Mouse (Mus musculus) G1E (cell line): ENCODE data around the gene Mief2. TPM values are rescaled to one million over a fixed set of nuclear protein-coding genes. Genes with fewer than 3 reads are reported as not detected.

Source experiments
- ATAC-seq: 2 replicates; pipeline ENCODE4 v1.8.0; 2016; ENCODE audit warnings: mild to moderate bottlenecking; ENCODE audit not compliant: insufficient number of reproducible peaks, poor library complexity, low FRiP score, severe bottlenecking; ENCODE audit errors: extremely low read depth
- DNase-seq: peaks from one replicate; pipeline ENCODE4 v3.0.0; 2012; ENCODE audit warnings: low spot score
- H3K27me3 ChIP-seq: 2 replicates; pipeline ENCODE4 v1.6.1; 2012; ENCODE audit warnings: mild to moderate bottlenecking, low read length, inconsistent platforms; ENCODE audit not compliant: insufficient read depth
- H3K36me3 ChIP-seq: replicated peaks from 2 replicates; pipeline ENCODE3; 2012; ENCODE audit warnings: mild to moderate bottlenecking, inconsistent platforms
- H3K4me1 ChIP-seq: 2 replicates; pipeline ENCODE4 v1.6.1; 2012; ENCODE audit warnings: low read depth, low read length, inconsistent platforms, mixed read lengths; ENCODE audit not compliant: insufficient read depth
- H3K4me3 ChIP-seq: 2 replicates; pipeline ENCODE4 v1.5.1; 2012; ENCODE audit warnings: low read depth, mild to moderate bottlenecking, inconsistent platforms, low read length, moderate library complexity, mixed read lengths
- H3K9me3 ChIP-seq: replicated peaks from 2 replicates; pipeline ENCODE4 v1.6.1; 2012; ENCODE audit warnings: inconsistent platforms
- CTCF ChIP-seq: IDR thresholded peaks from 2 replicates; pipeline ENCODE4 v1.5.1; 2012; ENCODE audit warnings: low read depth, low read length, inconsistent platforms, mixed read lengths
- GATA1 ChIP-seq: IDR thresholded peaks from 2 replicates; pipeline ENCODE4 v1.6.1; 2012; ENCODE audit warnings: borderline replicate concordance, low read length, inconsistent platforms, mixed read lengths
- GATA2 ChIP-seq: IDR thresholded peaks from 2 replicates; pipeline ENCODE4 v1.6.1; 2012; ENCODE audit warnings: low read depth, low read length, inconsistent platforms, borderline replicate concordance
- POLR2AphosphoS5 ChIP-seq: IDR thresholded peaks from 2 replicates; pipeline ENCODE4 v1.6.1; 2012; ENCODE audit warnings: low read depth, low read length, inconsistent platforms; ENCODE audit not compliant: insufficient replicate concordance
- TAL1 ChIP-seq: conservative IDR thresholded peaks from 2 replicates; pipeline ENCODE4 v1.6.1; 2012; ENCODE audit warnings: low read depth, low read length, inconsistent platforms, mixed read lengths
- polyA plus RNA-seq: library from polyadenylated mRNA; stranded (reverse); fragments of >175 nt; gene quantifications from 2 replicates; pipeline ENCODE4 v1.2.3, GENCODE M21; 2012
- total RNA-seq, 2 experiments: library from RNA; stranded (forward) in 1 of 2; stranded (reverse) in 1 of 2; fragments of 200-1000 nt in 1 of 2; fragments of >200 nt in 1 of 2; fragmentation: Nextera tagmentation in 1 of 2; gene quantifications; 2 replicates each; pipeline ENCODE4 v1.2.3; 2014 to 2017

Gene Mief2
- total and polyA plus RNA-seq, 3 experiments, result 3.4 to 16.0 (median 7.8) TPM

DNA sequence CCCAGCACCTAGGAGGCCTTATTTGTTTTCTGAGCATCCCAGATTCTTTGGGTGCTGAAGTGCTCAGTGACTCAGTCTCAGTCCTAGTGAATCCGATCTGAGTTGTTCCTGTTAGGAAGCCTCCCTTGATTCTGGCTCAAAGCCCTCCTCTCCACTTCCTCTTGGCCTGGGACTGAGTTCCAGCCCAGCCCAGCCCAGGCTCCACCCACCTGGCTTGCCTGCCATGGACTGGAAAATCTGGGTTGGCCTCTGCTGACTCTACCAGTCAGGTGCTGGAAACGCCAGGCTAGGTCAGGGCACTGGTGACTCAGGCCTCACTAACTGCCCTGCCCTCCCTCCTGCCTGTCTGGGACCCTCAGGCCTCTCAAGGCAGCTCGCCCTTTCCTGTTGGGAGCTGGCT, 20.5 kb upstream of the Mief2 start:
- Histone ChIP-seq H3K27me3 (no peaks in the 10 kb centered on the region), H3K36me3 (peaks cover 100% of the 10 kb centered on the region), H3K4me3 (no peak overlapping the region), H3K9me3 (no peaks in the 10 kb centered on the region), H3K4me1 (peaks cover 20% of the 10 kb centered on the region)
- TF ChIP-seq TAL1, result no peak
- TF ChIP-seq GATA1, result no peak
- no peak for TF ChIP-seq CTCF
- no peak for TF ChIP-seq GATA2
- TF ChIP-seq POLR2AphosphoS5, result no peak
- ATAC-seq (no peak), DNase-seq (no peak)

DNA sequence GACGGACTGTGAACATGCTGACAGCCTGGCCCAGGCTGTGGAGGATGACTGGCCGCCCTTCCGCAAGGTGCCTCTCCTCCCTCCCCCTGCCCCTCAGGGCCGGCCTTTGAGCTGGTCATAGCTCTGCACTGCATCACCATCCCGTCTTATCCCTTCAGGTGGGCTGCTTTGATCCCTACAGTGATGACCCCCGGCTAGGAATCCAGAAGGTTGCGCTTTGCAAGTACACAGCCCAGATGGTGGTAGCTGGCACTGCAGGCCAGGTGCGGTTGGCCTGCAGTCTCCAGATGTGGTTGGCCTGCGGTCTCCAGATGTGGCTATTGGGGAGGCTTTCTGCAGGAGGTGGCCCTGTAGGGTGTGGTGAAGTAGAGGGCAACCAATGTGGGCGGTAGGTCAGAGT, 19.6 kb upstream of the Mief2 start:
- H3K27me3 ChIP-seq, result no peaks in the 10 kb centered on the region
- H3K4me1 ChIP-seq, result peaks cover 10% of the 10 kb centered on the region
- ATAC-seq (no peak), DNase-seq (no peak)
- no peak overlapping the region for H3K4me3 ChIP-seq
- H3K36me3 ChIP-seq, result peaks cover 100% of the 10 kb centered on the region
- TF ChIP-seq TAL1 (no peak), POLR2AphosphoS5 (no peak), GATA2 (no peak), CTCF (no peak)
- no peaks in the 10 kb centered on the region for H3K9me3 ChIP-seq

DNA sequence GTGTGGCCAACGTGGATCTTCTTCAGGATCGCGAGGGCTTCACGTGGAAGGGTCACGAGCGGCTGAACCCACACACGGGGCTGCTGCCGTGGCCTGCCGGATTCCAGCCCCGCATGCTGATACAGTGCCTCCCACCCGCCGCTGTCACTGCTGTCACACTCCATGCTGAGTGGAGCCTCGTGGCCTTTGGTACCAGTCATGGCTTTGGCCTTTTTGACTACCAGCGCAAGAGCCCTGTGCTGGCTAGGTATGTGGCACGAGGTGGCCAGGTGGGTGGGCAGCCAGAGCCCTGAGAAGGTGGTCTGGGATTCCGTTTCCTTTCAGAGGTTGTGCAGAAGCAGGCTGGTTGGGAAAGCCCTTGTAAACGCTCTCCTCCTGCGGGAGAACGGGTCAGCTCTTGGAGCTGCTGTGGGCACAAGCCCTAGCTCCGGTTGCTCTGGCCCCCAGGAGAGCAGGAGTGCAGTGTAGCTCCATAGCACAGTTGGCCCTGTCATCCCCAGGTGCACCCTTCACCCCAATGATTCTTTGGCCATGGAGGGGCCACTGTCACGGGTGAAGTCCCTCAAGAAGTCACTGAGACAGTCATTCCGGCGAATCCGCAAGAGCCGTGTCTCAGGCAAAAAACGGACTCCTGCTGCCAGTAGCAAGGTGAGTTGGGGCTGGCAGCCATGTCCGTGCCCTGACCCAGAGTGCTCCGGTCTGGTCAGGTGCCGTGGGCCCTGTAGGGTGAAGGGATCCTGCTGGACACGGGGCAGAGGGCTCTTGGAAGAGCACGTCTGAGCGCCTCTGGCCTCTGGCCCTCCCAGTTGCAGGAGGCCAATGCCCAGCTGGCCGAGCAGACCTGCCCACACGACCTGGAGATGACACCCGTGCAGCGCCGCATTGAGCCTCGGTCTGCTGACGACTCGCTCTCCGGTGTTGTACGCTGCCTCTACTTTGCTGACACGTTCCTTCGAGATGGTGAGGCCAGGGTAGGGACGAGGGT, 18.4 kb upstream of the Mief2 start:
- TF ChIP-seq GATA2 (no peak), CTCF (no peak), POLR2AphosphoS5 (no peak), TAL1 (no peak), GATA1 (no peak)
- DNase-seq (no peak), ATAC-seq (no peak)
- Histone ChIP-seq H3K4me1 (peaks cover 8% of the 10 kb centered on the region), H3K36me3 (peaks cover 100% of the 10 kb centered on the region), H3K4me3 (no peak overlapping the region), H3K9me3 (no peaks in the 10 kb centered on the region), H3K27me3 (no peaks in the 10 kb centered on the region)

DNA sequence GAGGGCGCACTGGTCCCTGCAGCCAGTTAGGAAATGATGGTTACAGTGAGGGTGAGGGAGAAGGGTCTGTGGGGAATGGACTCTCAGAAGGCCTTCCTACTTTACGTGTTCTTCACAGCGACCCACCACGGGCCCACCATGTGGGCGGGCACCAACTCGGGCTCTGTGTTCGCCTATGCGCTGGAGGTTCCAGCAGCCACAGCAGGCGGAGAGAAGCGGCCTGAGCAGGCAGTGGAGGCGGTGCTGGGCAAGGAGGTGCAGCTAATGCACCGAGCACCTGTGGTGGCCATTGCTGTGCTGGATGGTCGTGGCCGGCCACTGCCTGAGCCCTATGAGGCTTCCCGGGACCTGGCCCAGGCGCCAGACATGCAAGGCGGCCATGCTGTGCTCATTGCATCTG, 17.0 kb upstream of the Mief2 start:
- DNase-seq (no peak), ATAC-seq (no peak)
- Histone ChIP-seq H3K9me3 (no peaks in the 10 kb centered on the region), H3K27me3 (no peaks in the 10 kb centered on the region), H3K4me3 (no peak overlapping the region), H3K36me3 (peaks cover 100% of the 10 kb centered on the region), H3K4me1 (peaks cover 8% of the 10 kb centered on the region)
- TF ChIP-seq TAL1, result no peak
- no peak for TF ChIP-seq CTCF

DNA sequence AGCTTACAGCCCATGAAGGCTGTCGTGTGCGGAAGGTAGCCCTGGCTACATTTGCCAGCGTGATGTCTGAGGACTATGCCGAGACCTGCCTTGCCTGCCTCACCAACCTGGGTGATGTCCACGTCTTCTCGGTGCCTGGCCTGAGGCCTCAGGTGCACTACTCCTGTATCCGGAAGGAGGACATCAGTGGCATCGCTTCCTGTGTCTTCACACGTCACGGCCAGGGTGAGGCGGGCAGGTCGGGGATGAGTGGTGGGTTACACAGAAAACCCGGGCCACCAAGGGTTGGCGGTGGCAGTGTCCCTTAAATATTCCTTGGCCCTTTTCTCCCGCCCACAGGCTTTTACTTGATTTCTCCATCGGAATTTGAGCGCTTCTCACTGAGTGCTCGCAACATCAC, 16.2 kb upstream of the Mief2 start:
- no peaks in the 10 kb centered on the region for H3K27me3 ChIP-seq
- TF ChIP-seq POLR2AphosphoS5 (no peak), GATA1 (no peak)
- peaks cover 7% of the 10 kb centered on the region for H3K4me1 ChIP-seq
- H3K9me3 ChIP-seq, result no peaks in the 10 kb centered on the region
- no peak for DNase-seq
- H3K36me3 ChIP-seq, result peaks cover 100% of the 10 kb centered on the region
- H3K4me3 ChIP-seq, result no peak overlapping the region
- ATAC-seq, result no peak

DNA sequence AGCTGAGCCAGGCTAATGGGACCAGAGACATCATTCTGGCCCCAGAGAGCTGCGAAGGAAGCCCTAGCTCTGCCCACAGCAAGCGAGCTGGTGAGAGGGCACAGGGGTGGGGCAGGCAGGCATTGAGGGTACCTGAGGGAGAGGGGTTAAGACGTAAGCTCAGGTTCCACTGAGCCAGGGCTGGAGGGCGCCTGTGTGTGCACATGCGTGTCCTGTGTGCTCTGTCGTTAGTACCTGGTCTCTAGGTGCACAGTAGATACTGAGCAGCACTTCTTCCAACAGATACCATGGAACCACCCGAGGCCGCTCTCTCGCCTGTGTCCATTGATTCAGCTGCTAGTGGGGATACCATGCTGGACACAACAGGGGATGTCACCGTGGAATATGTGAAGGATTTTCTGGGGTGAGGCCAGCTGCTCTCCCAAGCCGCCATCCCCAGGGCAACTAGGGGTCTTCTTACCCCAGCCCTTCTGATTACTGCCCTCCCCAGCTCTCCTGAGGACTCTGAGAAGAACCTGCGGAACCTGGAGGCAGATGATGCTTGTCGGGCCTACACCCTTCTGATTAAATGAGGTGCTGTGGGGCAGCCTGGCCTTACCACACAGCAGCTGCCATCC, 15.5 kb upstream of the Mief2 start:
- H3K27me3 ChIP-seq, result no peaks in the 10 kb centered on the region
- DNase-seq (no peak), ATAC-seq (no peak)
- peaks cover 4% of the 10 kb centered on the region; the same call in 1 of the 2 replicates for H3K4me1 ChIP-seq
- no peaks in the 10 kb centered on the region for H3K9me3 ChIP-seq
- TF ChIP-seq CTCF (no peak), GATA2 (no peak), POLR2AphosphoS5 (no peak), GATA1 (no peak), TAL1 (no peak)
- H3K4me3 ChIP-seq, result no peak overlapping the region
- peaks cover 100% of the 10 kb centered on the region for H3K36me3 ChIP-seq
